Mouse (Mus musculus) embryonic fibroblast, embryonic 13.5 days (primary cell): Measurements from ENCODE around the gene Rab11a.

ENCODE experiments used
- CTCF ChIP-seq: IDR thresholded peaks from 2 replicates; pipeline ENCODE4 v1.5.1; 2011; ENCODE audit warnings: mild to moderate bottlenecking, control low read depth, low read length, moderate library complexity, borderline replicate concordance; ENCODE audit not compliant: insufficient read depth
- POLR2A ChIP-seq: IDR thresholded peaks from 2 replicates; pipeline ENCODE4 v1.6.1; 2011; ENCODE audit warnings: low read depth, mild to moderate bottlenecking, control low read depth, low read length, moderate library complexity

DNA sequence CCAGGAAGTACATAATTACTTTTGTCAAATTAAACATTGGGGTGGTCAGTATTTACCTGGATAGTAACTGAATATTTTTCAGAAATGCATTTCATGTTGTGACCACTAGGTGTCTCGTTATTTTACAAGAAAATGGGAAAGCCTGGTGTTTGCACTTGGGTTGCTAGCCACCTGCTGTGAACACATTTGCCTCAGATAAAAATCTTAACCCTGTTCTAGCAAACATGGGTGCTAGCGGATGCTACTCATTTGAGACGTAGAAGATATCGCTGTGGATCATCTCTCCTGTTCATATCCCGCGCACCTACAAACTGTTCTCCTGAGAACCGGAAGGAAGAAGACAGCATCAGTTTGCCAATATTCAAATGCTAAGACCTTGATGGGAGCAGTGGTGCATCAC is 42.1 kb upstream of the Rab11a start:
- TF ChIP-seq POLR2A (no peak), CTCF (no peak)
